Mouse (Mus musculus) stomach, embryonic 14.5 days (tissue): ENCODE data around the gene Rpl6. TPM values are rescaled to one million over a fixed set of nuclear protein-coding genes. Genes with fewer than 3 reads are reported as not detected.
"Not testable (repeated sequence)": the region's sequence is repeated elsewhere in the genome, so short reads cannot be mapped to it uniquely, and the experiment has no call there.

Source experiments
- ATAC-seq: fragments of 200-750 bp; cut with Nextera tagmentation; 2 replicates; pipeline ENCODE4 v1.8.0; 2017; ENCODE audit warnings: low read depth, moderate TSS enrichment; ENCODE audit not compliant: insufficient number of reproducible peaks, insufficient read depth, low FRiP score
- H3K27ac ChIP-seq: fragments of 300-500 bp; sonication (generic); 2 replicates; pipeline ENCODE4 v1.5.1; 2014; ENCODE audit warnings: mild to moderate bottlenecking, low read length, moderate library complexity, mixed read lengths
- H3K27me3 ChIP-seq: fragments of 300-500 bp; sonication (generic); 2 replicates; pipeline ENCODE4 v1.6.1; 2014; ENCODE audit warnings: low read length, control low read depth, mixed read lengths; ENCODE audit not compliant: control insufficient read depth, insufficient read depth
- H3K36me3 ChIP-seq: fragments of 300-500 bp; sonication (generic); 2 replicates; pipeline ENCODE4 v1.6.1; 2014; ENCODE audit warnings: mild to moderate bottlenecking, control low read depth, low read length, moderate library complexity, mixed read lengths; ENCODE audit not compliant: control insufficient read depth, insufficient read depth
- H3K4me1 ChIP-seq: fragments of 300-500 bp; sonication (generic); 2 replicates; pipeline ENCODE4 v1.6.1; 2014; ENCODE audit warnings: low read length, control low read depth, mixed read lengths; ENCODE audit not compliant: control insufficient read depth, insufficient read depth
- H3K4me2 ChIP-seq: fragments of 300-500 bp; sonication (generic); replicated peaks from 2 replicates; pipeline ENCODE4 v1.6.1; 2014; ENCODE audit warnings: low read depth, low read length, control low read depth
- H3K4me3 ChIP-seq: fragments of 300-500 bp; sonication (generic); 2 replicates; pipeline ENCODE4 v1.5.1; 2014; ENCODE audit warnings: low read depth, low read length, control low read depth
- H3K9ac ChIP-seq: fragments of 300-500 bp; sonication (generic); replicated peaks from 2 replicates; pipeline ENCODE4 v1.6.1; 2014; ENCODE audit warnings: low read depth, mild to moderate bottlenecking, control low read depth, low read length, moderate library complexity, mixed read lengths
- H3K9me3 ChIP-seq: fragments of 300-500 bp; sonication (generic); 2 replicates; pipeline ENCODE4 v1.6.1; 2016; ENCODE audit warnings: low read depth, low read length, control low read depth; ENCODE audit not compliant: control insufficient read depth
- WGBS: fragments of 180-500 bp; shearing (Covaris S2); extraction: QIAGEN DNeasy Blood & Tissue Kit; methylation state at CpG from one replicate; pipeline ENCODE4 v1.1.7; 2014; 5-methylcytosine and 5-hydroxymethylcytosine counted together
- polyA plus RNA-seq: library from polyadenylated mRNA; unstranded; fragments of >200 nt; fragmentation: Nextera tagmentation; extraction: Ambion mirVana; gene quantifications from 2 replicates; pipeline ENCODE4 v1.2.1, GENCODE M21; 2014

The Rpl6 gene
- polyA plus RNA-seq, 1 experiment from 2014 or later = 726 TPM

GRCm38 (mm10) chr5:121221328-121221850 lies 17.1 kb downstream of the Rpl6 start:
- Histone ChIP-seq H3K27me3 (no peaks in the 10 kb centered on the region), H3K4me3 (peak overlapping the region; percentile 94), H3K36me3 (no peaks in the 10 kb centered on the region), H3K9ac (no peak overlapping the region), H3K27ac (no peak overlapping the region), H3K4me2 (peak overlapping the region; percentile 71), H3K9me3 (no peaks in the 10 kb centered on the region), H3K4me1 (peaks cover 6% of the 10 kb centered on the region)
- 19% methylated on average over 23 of the region's 23 CpGs for WGBS
- ATAC-seq = no peak

GRCm38 (mm10) chr5:121224020-121224419 lies 19.7 kb downstream of the Rpl6 start:
- not testable (repeated sequence) for H3K4me2 ChIP-seq, H3K9me3 ChIP-seq, H3K27ac ChIP-seq, H3K36me3 ChIP-seq, H3K27me3 ChIP-seq, H3K9ac ChIP-seq, H3K4me1 ChIP-seq, H3K4me3 ChIP-seq, ATAC-seq
- 90% methylated on average over 3 of the region's 4 CpGs for WGBS

GRCm38 (mm10) chr5:121224856-121225255 lies 20.6 kb downstream of the Rpl6 start:
- Histone ChIP-seq H3K27me3 (no peaks in the 10 kb centered on the region), H3K9ac (no peak overlapping the region), H3K27ac (no peak overlapping the region), H3K36me3 (no peaks in the 10 kb centered on the region), H3K4me1 (peaks cover 6% of the 10 kb centered on the region), H3K4me3 (no peak overlapping the region), H3K4me2 (no peak overlapping the region), H3K9me3 (no peaks in the 10 kb centered on the region)
- no peak for ATAC-seq
- 83% methylated on average over 3 of the region's 3 CpGs for WGBS

DNA sequence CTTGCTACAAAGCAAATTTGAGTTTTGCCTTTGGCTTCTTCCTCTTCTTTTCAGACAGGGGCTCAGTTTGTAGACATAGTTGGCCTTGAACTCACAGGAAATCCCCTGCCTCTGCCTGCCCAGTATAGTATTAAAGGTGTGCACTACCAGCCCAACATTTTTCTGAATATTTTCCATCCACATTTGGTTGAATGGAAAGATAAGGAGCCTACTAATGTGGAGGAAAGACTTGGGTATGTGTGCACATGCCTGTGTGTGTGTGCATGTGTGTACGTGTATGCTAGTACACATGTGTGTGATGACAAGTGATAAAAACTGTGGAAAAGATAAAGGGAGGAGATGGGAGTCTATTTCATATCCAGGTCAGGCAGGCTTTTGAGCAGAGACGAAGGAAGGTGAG lies 21.6 kb downstream of the Rpl6 start:
- WGBS = 90% methylated on average over 2 of the region's 2 CpGs
- H3K27ac ChIP-seq = no peak overlapping the region

DNA sequence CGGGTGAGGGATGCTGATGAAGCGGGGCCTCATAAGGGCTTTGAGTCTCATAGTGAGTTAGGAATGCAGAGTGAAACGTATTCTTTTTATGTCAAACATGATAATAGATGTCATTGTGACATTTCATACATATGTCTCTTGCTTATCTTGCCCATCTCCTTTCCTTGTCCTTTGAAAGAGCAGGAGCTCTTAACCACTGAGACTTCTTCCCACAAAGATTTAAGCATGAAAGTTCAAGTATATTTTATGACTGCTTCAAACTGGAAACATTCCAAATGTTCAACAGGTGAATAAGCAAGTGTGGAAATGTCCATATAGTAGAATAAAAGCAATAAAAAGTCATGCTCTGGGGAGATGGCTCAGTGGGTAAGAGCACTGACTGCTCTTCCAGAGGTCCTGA lies 22.1 kb downstream of the Rpl6 start:
- Histone ChIP-seq H3K4me3 (no peak overlapping the region), H3K36me3 (no peaks in the 10 kb centered on the region), H3K4me2 (no peak overlapping the region), H3K27ac (no peak overlapping the region), H3K9me3 (no peaks in the 10 kb centered on the region), H3K9ac (no peak overlapping the region), H3K4me1 (peaks cover 4% of the 10 kb centered on the region), H3K27me3 (no peaks in the 10 kb centered on the region)
- WGBS = 61% methylated on average over 3 of the region's 3 CpGs
- no peak for ATAC-seq

More for the DNA sequence above, 21.6 kb downstream of the Rpl6 start:
- Histone ChIP-seq H3K4me2 (no peak overlapping the region), H3K9me3 (no peaks in the 10 kb centered on the region), H3K4me1 (peaks cover 6% of the 10 kb centered on the region), H3K4me3 (no peak overlapping the region), H3K27me3 (no peaks in the 10 kb centered on the region), H3K9ac (no peak overlapping the region), H3K36me3 (no peaks in the 10 kb centered on the region)
- no peak for ATAC-seq

GRCm38 (mm10) chr5:121226845-121227244 lies 22.6 kb downstream of the Rpl6 start:
- H3K4me3 ChIP-seq = no peak overlapping the region
- H3K4me2 ChIP-seq = no peak overlapping the region
- no peak for ATAC-seq
- H3K9me3 ChIP-seq = no peaks in the 10 kb centered on the region
- 82% methylated on average over 4 of the region's 4 CpGs for WGBS
- H3K36me3 ChIP-seq = no peaks in the 10 kb centered on the region
- no peak overlapping the region for H3K9ac ChIP-seq
- no peaks in the 10 kb centered on the region for H3K4me1 ChIP-seq
- no peak overlapping the region for H3K27ac ChIP-seq
- H3K27me3 ChIP-seq = no peaks in the 10 kb centered on the region

DNA sequence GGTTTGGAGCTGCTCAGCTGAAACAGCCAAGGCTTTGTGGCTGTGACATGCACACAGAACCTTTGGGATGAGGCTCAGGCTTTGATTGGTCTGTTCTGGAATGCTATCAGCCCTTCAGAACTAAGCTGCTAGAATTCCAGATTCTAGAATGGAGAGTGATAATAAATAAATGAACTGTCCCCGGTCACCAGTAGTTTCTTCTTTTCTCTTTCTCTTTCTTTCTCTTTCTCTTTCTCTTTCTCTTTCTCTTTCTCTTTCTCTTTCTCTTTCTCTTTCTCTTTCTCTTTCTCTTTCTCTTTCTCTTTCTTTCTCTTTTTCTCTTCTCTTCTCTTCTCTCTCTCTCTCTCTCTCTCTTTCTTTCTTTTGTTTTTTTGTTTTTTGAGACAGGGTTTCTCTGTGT lies 23.0 kb downstream of the Rpl6 start:
- ATAC-seq, H3K4me2 ChIP-seq, H3K4me1 ChIP-seq, H3K27ac ChIP-seq, H3K9ac ChIP-seq, H3K36me3 ChIP-seq, H3K27me3 ChIP-seq, H3K9me3 ChIP-seq, H3K4me3 ChIP-seq: not testable (repeated sequence)
- WGBS = 94% methylated on average over 1 of the region's 1 CpGs

DNA sequence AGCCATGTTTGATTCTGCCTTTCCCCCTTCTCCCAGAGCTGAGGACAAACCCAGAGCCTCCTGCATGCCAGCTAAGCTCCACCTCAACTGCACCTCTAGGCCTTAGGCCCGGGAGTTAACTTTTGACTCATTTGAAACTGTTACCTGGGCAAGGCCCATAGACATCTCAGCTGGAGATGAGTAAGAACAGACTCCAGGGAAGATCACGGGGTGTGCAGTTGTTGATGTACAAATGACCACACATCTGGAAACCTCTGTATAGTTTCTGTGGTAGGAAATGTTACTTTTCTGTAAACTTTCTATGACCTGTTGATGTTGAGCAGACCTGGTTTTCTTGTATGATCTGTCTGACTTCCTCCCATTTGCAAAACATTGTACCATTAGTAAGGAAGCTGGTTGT lies 24.9 kb downstream of the Rpl6 start:
- no peak overlapping the region for H3K27ac ChIP-seq
- H3K4me3 ChIP-seq = no peak overlapping the region
- 81% methylated on average over 2 of the region's 2 CpGs for WGBS
- no peak overlapping the region for H3K4me2 ChIP-seq
- H3K9me3 ChIP-seq = no peaks in the 10 kb centered on the region
- no peak for ATAC-seq
- no peaks in the 10 kb centered on the region for H3K4me1 ChIP-seq
- H3K9ac ChIP-seq = no peak overlapping the region
- H3K27me3 ChIP-seq = no peaks in the 10 kb centered on the region
- H3K36me3 ChIP-seq = no peaks in the 10 kb centered on the region

DNA sequence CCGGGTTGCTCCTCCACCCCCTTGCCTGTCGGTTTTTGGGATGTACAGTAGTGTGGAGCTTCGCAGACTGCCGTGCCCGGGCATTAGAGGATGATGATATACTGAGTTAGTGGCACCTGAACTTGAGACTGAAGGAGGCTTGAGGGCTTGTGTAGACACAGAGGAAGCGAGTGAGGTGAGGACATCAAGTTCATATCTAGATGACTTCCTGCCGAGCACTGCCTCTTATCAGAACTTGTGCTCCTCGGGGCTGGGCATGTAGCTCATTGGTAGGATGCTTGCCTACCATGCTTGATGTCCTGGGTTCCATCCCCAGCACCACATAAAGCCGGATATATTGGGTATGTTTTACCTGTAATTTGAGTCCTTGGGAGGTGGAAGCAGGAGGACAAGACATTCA lies 26.5 kb downstream of the Rpl6 start:
- H3K4me2 ChIP-seq = no peak overlapping the region
- H3K4me3 ChIP-seq = no peak overlapping the region
- no peaks in the 10 kb centered on the region for H3K27me3 ChIP-seq
- H3K27ac ChIP-seq = no peak overlapping the region
- no peak overlapping the region for H3K9ac ChIP-seq
- no peaks in the 10 kb centered on the region for H3K4me1 ChIP-seq
- WGBS = 90% methylated on average over 9 of the region's 9 CpGs
- H3K36me3 ChIP-seq = no peaks in the 10 kb centered on the region
- H3K9me3 ChIP-seq = no peaks in the 10 kb centered on the region; the same call in 1 of the 2 replicates
- ATAC-seq = no peak
